Mouse (Mus musculus): ENCODE data around the gene AC161166.1. TPM values are rescaled to one million over a fixed set of nuclear protein-coding genes. Genes with fewer than 3 reads are reported as not detected.

The AC161166.1 gene
- total and polyA plus RNA-seq, 3 experiments = 0.08 TPM; not detected in 2

GRCm38 (mm10) chr7:24517654-24518053 lies 5.4 kb upstream of the AC161166.1 start:
- no peak for DNase-seq (ENCODE audit: extremely low read depth)
- H3K9me3 ChIP-seq (replicated peaks; ENCODE audit: low read length) = no peaks in the 10 kb centered on the region
- in situ Hi-C loops (cut with MboI; ENCODE audit: low pct_ligation_motif_present, low pct_unique_long_range_greater_than_20kb, low sequenced_read_pairs) = no loop called here

GRCm38 (mm10) chr7:24517077-24517476 lies 4.8 kb upstream of the AC161166.1 start:
- H3K4me3 ChIP-seq (replicated peaks in 1 of 3; ENCODE audit: low read depth in 2 of 3, low read length in 2 of 3, poor library complexity in 1 of 3) = no peak overlapping the region
- dilution Hi-C loops (cut with MboI; ENCODE audit: extremely low pct_ligation_motif_present, extremely low pct_unique_long_range_greater_than_20kb, low sequenced_read_pairs) = no loop called here
- H3K27me3 ChIP-seq (replicated peaks) = no peaks in the 10 kb centered on the region
- no peak overlapping the region for H3K27ac ChIP-seq (ENCODE audit: insufficient read depth, low read depth)
- peaks cover 0 to 31% of the 10 kb centered on the region in 2 experiments for H3K36me3 ChIP-seq (replicated peaks in 1 of 2; ENCODE audit: control insufficient read depth in 1 of 2, insufficient read depth in 1 of 2, low read length in 1 of 2)
- no peak for DNase-seq (ENCODE audit: extremely low read depth)
- H3K4me1 ChIP-seq (ENCODE audit: control insufficient read depth in 1 of 2, insufficient read depth in 2 of 2) = peaks cover 3 to 4% of the 10 kb centered on the region in 2 experiments; a peak in 1 of 4 replicates
- in situ Hi-C loops (cut with MboI; ENCODE audit: low pct_ligation_motif_present, low pct_unique_long_range_greater_than_20kb, low sequenced_read_pairs) = no loop called here
- no peaks in the 10 kb centered on the region for H3K9me3 ChIP-seq (replicated peaks; ENCODE audit: low read length)
- no peaks in the 10 kb centered on the region for H3K79me2 ChIP-seq (replicated peaks; ENCODE audit: control insufficient read depth, extremely low read depth, insufficient read depth, poor library complexity, severe bottlenecking)
- TF ChIP-seq JUND (conservative IDR thresholded peaks at IDR 0.05; ENCODE audit: low read depth, low read length) = no peak
- TF ChIP-seq NRF1 (IDR thresholded peaks at IDR 0.05; ENCODE audit: low read depth, low read length) = no peak
- no peak for TF ChIP-seq CHD2 (IDR thresholded peaks at IDR 0.05; ENCODE audit: low read length)
- no peak for TF ChIP-seq BHLHE40 (IDR thresholded peaks at IDR 0.05; ENCODE audit: low read depth, low read length)
- TF ChIP-seq TCF12 (IDR thresholded peaks at IDR 0.05; ENCODE audit: low read depth, low read length) = no peak
- no peak for TF ChIP-seq RAD21 (IDR thresholded peaks at IDR 0.05; ENCODE audit: low read depth, low read length)
- no peak for TF ChIP-seq IRF4 (IDR thresholded peaks at IDR 0.05; ENCODE audit: low read depth, low read length)
- TF ChIP-seq MXI1 (IDR thresholded peaks at IDR 0.05; ENCODE audit: low read depth, low read length) = no peak
- TF ChIP-seq JUN (IDR thresholded peaks at IDR 0.05; ENCODE audit: insufficient read depth, low read depth, low read length) = no peak
- no peak overlapping the region for H3K9ac ChIP-seq (ENCODE audit: insufficient read depth, low read depth)
- no peak overlapping the region for H3K4me2 ChIP-seq (ENCODE audit: insufficient read depth, low read depth, poor library complexity, severe bottlenecking)

More at GRCm38 (mm10) chr7:24517654-24518053, 5.4 kb upstream of the AC161166.1 start:
- H3K79me2 ChIP-seq (replicated peaks; ENCODE audit: control insufficient read depth, extremely low read depth, insufficient read depth, poor library complexity, severe bottlenecking) = no peaks in the 10 kb centered on the region
- H3K36me3 ChIP-seq (replicated peaks in 1 of 2; ENCODE audit: control insufficient read depth in 1 of 2, insufficient read depth in 1 of 2, low read length in 1 of 2) = peaks cover 0 to 31% of the 10 kb centered on the region in 2 experiments
- H3K9ac ChIP-seq (ENCODE audit: insufficient read depth, low read depth) = no peak overlapping the region
- no peak overlapping the region for H3K27ac ChIP-seq (ENCODE audit: insufficient read depth, low read depth)
- no peak for TF ChIP-seq ZKSCAN1 (IDR thresholded peaks at IDR 0.05; ENCODE audit: borderline replicate concordance, low read depth, low read length)
- TF ChIP-seq ELF1 (IDR thresholded peaks at IDR 0.05; ENCODE audit: low read depth, low read length) = no peak
- no peak for TF ChIP-seq HCFC1 (IDR thresholded peaks at IDR 0.05; ENCODE audit: low read depth, low read length)
- TF ChIP-seq CTCF (conservative IDR thresholded peaks at IDR 0.05 in 1 of 2, IDR thresholded peaks at IDR 0.05 in 1 of 2; ENCODE audit: low read depth in 2 of 2, low read length in 2 of 2) = no peak
- no peak for TF ChIP-seq POLR2A (IDR thresholded peaks at IDR 0.05; ENCODE audit: low read depth, low read length)
- TF ChIP-seq NRF1 (IDR thresholded peaks at IDR 0.05; ENCODE audit: low read depth, low read length) = no peak
- no peak for TF ChIP-seq MXI1 (IDR thresholded peaks at IDR 0.05; ENCODE audit: low read depth, low read length)
- no peak for TF ChIP-seq ETS1 (conservative IDR thresholded peaks at IDR 0.05; ENCODE audit: low read depth, low read length)
- TF ChIP-seq CHD1 (IDR thresholded peaks at IDR 0.05; ENCODE audit: low read depth, low read length) = no peak
- no peak for TF ChIP-seq SMC3 (IDR thresholded peaks at IDR 0.05; ENCODE audit: low read depth, low read length)
- no peak for TF ChIP-seq IRF4 (IDR thresholded peaks at IDR 0.05; ENCODE audit: low read depth, low read length)
- no peak for TF ChIP-seq PAX5 (IDR thresholded peaks at IDR 0.05; ENCODE audit: low read length)
- no peak for TF ChIP-seq ZMIZ1 (IDR thresholded peaks at IDR 0.05; ENCODE audit: low read depth, low read length)
- TF ChIP-seq GABPA (IDR thresholded peaks at IDR 0.05; ENCODE audit: insufficient replicate concordance, low read depth, low read length) = no peak
- TF ChIP-seq CHD2 (IDR thresholded peaks at IDR 0.05; ENCODE audit: low read length) = no peak
- no peak for TF ChIP-seq MAFK (IDR thresholded peaks at IDR 0.05; ENCODE audit: insufficient replicate concordance, low read length)
- peaks cover 3 to 4% of the 10 kb centered on the region in 2 experiments; a peak in 1 of 4 replicates for H3K4me1 ChIP-seq (ENCODE audit: control insufficient read depth in 1 of 2, insufficient read depth in 2 of 2)
- H3K4me2 ChIP-seq (ENCODE audit: insufficient read depth, low read depth, poor library complexity, severe bottlenecking) = no peak overlapping the region
- H3K27me3 ChIP-seq (replicated peaks) = no peaks in the 10 kb centered on the region
- no peak overlapping the region for H3K4me3 ChIP-seq (replicated peaks in 1 of 3; ENCODE audit: low read depth in 2 of 3, low read length in 2 of 3, poor library complexity in 1 of 3)
- dilution Hi-C loops (cut with MboI; ENCODE audit: extremely low pct_ligation_motif_present, extremely low pct_unique_long_range_greater_than_20kb, low sequenced_read_pairs) = no loop called here
